Mouse (Mus musculus) intestine, embryonic 15.5 days (tissue): ENCODE results near the gene Pus7l. TPM values are rescaled to one million over a fixed set of nuclear protein-coding genes. Genes with fewer than 3 reads are reported as not detected.

Experiments
- ATAC-seq: fragments of 200-750 bp; cut with Nextera tagmentation; 2 replicates; pipeline ENCODE4 v1.8.0; 2017; ENCODE audit warnings: moderate TSS enrichment, moderate library complexity
- H3K27ac ChIP-seq: fragments of 300-500 bp; sonication (generic); 2 replicates; pipeline ENCODE4 v1.5.1; 2015; ENCODE audit warnings: mild to moderate bottlenecking, inconsistent platforms
- H3K27me3 ChIP-seq: fragments of 300-500 bp; sonication (generic); replicated peaks from 2 replicates; pipeline ENCODE4 v1.6.1; 2015; ENCODE audit warnings: inconsistent platforms
- H3K36me3 ChIP-seq: fragments of 300-500 bp; sonication (generic); 2 replicates; pipeline ENCODE4 v1.6.1; 2015; ENCODE audit warnings: inconsistent platforms
- H3K4me1 ChIP-seq: fragments of 300-500 bp; sonication (generic); replicated peaks from 2 replicates; pipeline ENCODE4 v1.6.1; 2015; ENCODE audit warnings: inconsistent platforms
- H3K4me2 ChIP-seq: fragments of 300-500 bp; sonication (generic); replicated peaks from 2 replicates; pipeline ENCODE4 v1.6.1; 2015; ENCODE audit warnings: mild to moderate bottlenecking, inconsistent platforms
- H3K4me3 ChIP-seq: fragments of 300-500 bp; sonication (generic); replicated peaks from 2 replicates; pipeline ENCODE4 v1.5.1; 2015; ENCODE audit warnings: inconsistent platforms
- H3K9ac ChIP-seq: fragments of 300-500 bp; sonication (generic); 2 replicates; pipeline ENCODE4 v1.6.1; 2015; ENCODE audit warnings: inconsistent platforms
- H3K9me3 ChIP-seq: fragments of 300-500 bp; sonication (generic); 2 replicates; pipeline ENCODE4 v1.6.1; 2016; ENCODE audit warnings: inconsistent platforms
- WGBS: fragments of 180-500 bp; shearing (Covaris S2); methylation state at CpG from one replicate; pipeline ENCODE4 v1.1.7; 2015; 5-methylcytosine and 5-hydroxymethylcytosine counted together
- polyA plus RNA-seq: library from polyadenylated mRNA; unstranded; fragments of >200 nt; fragmentation: Nextera tagmentation; extraction: Ambion mirVana; gene quantifications from 2 replicates; pipeline ENCODE4 v1.2.1, GENCODE M21; 2015

Gene Pus7l
- polyA plus RNA-seq, 1 experiment from 2014 or later, result 9.8 TPM

DNA sequence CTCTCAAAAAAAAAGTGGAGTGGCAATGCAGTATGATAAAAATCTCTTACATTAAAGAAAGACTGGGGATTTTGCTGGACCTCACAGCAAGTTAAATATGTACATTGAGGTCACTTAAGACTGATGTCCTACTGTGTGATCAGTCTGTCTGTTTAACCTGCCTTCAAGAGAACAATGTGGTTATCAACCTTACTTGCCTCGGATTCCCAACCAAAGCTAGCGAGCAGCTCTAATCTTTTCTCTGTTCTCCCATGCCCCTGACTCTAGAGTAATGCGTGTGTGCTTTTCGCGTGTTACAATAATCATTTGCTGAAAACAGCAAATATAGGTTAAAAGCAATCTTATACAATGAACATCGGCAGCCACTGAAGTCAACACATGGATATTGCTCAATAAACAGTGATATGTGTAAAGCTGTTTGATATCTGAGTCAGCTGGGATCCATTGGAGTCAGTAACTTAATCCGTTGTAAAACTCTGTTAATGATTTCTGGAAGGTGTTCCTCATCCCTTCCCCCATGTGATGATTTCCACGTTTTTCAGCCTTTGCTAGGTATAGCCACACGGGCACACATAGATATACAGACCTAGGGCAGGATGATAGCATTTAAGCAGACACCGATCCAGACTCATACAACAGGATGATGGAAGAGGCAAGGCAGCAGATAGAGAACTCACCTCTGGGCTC, 25.3 kb upstream of the Pus7l start:
- no peaks in the 10 kb centered on the region for H3K27me3 ChIP-seq
- H3K4me3 ChIP-seq, result no peak overlapping the region
- no peaks in the 10 kb centered on the region for H3K36me3 ChIP-seq
- 64% methylated on average over 10 of the region's 10 CpGs for WGBS
- ATAC-seq, result peak; percentile 92
- peaks cover 12% of the 10 kb centered on the region; the same call in 1 of the 2 replicates for H3K4me1 ChIP-seq
- H3K27ac ChIP-seq, result no peak overlapping the region
- H3K4me2 ChIP-seq, result no peak overlapping the region; the same call in 1 of the 2 replicates
- H3K9ac ChIP-seq, result no peak overlapping the region
- no peaks in the 10 kb centered on the region for H3K9me3 ChIP-seq

DNA sequence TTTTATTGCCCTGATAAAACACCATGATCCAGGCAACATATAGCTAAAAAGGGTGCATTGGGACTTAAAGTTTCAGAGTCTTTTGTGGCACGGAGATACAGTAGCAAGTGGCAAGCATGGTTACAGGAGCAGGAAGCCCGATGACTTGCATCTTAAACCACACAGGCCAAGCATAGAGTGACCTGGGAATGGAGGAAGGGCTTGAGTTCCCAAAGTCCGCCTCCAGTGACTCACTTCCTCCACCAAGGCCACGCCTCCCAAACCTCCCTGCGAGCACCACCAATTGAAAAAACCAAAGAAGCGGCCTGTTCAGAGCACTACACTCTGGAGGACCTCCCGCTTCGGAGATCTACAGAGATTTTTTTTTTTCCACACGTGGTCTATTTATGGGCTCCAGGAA, 22.5 kb upstream of the Pus7l start:
- Histone ChIP-seq H3K9me3 (no peaks in the 10 kb centered on the region), H3K36me3 (no peaks in the 10 kb centered on the region), H3K27me3 (no peaks in the 10 kb centered on the region), H3K4me1 (peaks cover 9% of the 10 kb centered on the region; the same call in 1 of the 2 replicates), H3K9ac (no peak overlapping the region), H3K4me2 (no peak overlapping the region), H3K4me3 (no peak overlapping the region), H3K27ac (no peak overlapping the region)
- ATAC-seq, result no peak
- WGBS, result 89% methylated on average over 9 of the region's 9 CpGs

DNA sequence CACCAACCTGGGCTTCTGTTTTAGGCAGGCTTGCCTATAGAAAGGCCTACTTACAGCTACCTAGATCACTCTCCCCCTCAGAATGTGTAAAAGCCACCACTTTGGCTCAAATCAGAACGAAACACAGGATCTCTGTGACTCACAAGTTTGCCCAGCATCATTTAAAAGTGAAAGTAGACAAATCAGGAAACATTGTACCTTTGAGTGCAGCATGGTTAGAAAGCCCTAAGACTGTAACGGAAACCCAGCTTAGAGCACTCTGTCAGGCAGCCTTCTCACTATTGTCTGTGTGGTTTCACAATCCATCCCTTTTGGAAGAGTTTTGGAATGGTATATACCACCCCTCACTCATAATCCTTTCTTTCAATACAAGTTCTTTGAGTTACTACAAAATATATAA, 21.6 kb upstream of the Pus7l start:
- Histone ChIP-seq H3K4me1 (no peaks in the 10 kb centered on the region), H3K4me2 (no peak overlapping the region), H3K27me3 (no peaks in the 10 kb centered on the region), H3K36me3 (no peaks in the 10 kb centered on the region), H3K27ac (no peak overlapping the region), H3K4me3 (no peak overlapping the region), H3K9me3 (no peaks in the 10 kb centered on the region), H3K9ac (no peak overlapping the region)
- ATAC-seq, result no peak
- WGBS, result 89% methylated on average over 2 of the region's 2 CpGs

DNA sequence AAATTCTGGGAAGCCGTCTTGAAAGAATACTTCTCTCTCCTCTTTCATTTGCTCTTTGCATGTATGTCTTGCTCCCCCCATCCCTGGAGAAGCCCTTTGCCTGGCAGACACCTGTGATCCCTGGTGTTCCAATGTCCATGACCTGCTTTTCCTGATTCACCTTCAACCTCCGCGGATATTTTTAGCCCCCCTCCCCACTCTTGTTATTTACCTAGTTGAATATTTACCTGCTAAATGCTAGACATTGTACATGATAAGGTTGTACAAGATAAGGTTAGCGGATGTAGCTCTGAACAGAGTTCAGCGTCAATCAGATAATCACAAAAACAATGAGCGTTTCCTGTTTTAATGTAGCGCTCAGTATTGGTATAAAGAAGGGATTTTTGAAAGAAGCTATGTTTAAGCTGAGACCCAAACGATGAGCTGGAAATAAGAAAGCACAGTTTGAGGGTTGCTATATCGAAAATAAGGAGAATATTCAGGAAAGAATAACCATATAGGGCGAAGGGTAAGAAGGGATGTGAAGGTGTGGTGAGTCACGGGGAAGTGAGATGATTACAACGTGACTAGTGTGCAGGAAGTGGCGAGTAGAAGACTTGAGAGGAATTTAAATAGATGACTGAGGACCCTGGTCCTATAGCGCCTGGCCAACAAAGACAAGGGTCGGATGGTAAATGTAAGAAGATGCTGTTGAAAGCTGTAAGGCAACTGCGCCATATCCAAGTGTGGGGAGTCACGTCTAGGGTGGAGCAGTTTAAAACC, 15.7 kb upstream of the Pus7l start:
- no peaks in the 10 kb centered on the region for H3K36me3 ChIP-seq
- H3K4me1 ChIP-seq, result no peaks in the 10 kb centered on the region
- H3K9ac ChIP-seq, result no peak overlapping the region
- H3K4me3 ChIP-seq, result no peak overlapping the region
- peak overlapping the region; percentile 36; the same call in 1 of the 2 replicates for H3K27ac ChIP-seq
- 0 out of 2 replicates have a peak overlapping the region, but pooled peaks have one; percentile 19 for H3K4me2 ChIP-seq
- no peaks in the 10 kb centered on the region for H3K27me3 ChIP-seq
- ATAC-seq, result peak; percentile 88
- H3K9me3 ChIP-seq, result no peaks in the 10 kb centered on the region
- 59% methylated on average over 17 of the region's 17 CpGs for WGBS

DNA sequence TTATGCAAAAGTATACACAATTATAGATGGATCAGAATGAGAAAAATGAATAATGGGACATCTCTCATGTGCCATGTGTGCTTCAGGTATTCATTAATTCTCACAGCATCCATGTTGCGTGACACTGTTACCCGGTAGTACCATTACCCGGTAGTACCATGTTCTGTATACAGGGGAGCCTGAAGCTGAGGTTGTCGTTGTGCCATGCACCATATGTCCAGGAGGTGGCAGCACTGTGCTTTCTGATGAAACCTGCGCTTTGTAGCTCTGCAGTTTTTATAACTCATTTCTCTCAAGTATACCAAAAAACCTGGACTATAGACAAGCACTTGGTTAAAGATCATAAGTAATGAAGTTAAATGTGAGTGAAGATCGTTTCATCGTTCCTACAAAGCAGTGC, 14.1 kb upstream of the Pus7l start:
- H3K27me3 ChIP-seq, result no peaks in the 10 kb centered on the region
- H3K27ac ChIP-seq, result no peak overlapping the region
- no peaks in the 10 kb centered on the region for H3K4me1 ChIP-seq
- peak; percentile 62 for ATAC-seq
- H3K9me3 ChIP-seq, result no peaks in the 10 kb centered on the region
- no peak overlapping the region for H3K4me3 ChIP-seq
- 0 out of 2 replicates have a peak, but pooled peaks cover 4% of the 10 kb centered on the region for H3K36me3 ChIP-seq
- H3K9ac ChIP-seq, result no peak overlapping the region
- H3K4me2 ChIP-seq, result no peak overlapping the region
- WGBS, result 20% methylated on average over 7 of the region's 7 CpGs

DNA sequence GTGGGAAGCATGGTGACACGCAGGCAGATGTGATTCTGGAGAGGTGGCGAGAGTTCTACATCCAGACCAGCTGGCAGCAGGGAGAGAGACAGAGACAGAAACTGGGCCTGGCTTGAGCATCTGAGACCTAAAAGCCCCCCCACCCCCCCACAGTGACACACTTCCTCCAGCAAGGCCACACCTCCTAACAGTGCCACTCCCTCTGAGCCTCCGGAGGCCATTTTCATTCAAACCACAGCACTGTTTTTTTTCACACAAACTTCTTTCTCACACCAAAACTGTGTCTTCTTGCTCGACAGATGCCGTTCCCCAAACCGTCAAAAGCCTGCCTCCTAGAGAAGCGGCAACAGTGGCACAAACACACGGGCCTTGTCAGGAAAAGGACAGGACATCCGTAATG, 10.2 kb upstream of the Pus7l start:
- Histone ChIP-seq H3K27me3 (no peaks in the 10 kb centered on the region), H3K36me3 (peaks cover 12% of the 10 kb centered on the region; the same call in 1 of the 2 replicates), H3K27ac (no peak overlapping the region), H3K9ac (no peak overlapping the region), H3K4me3 (no peak overlapping the region), H3K4me1 (no peaks in the 10 kb centered on the region), H3K9me3 (no peaks in the 10 kb centered on the region), H3K4me2 (no peak overlapping the region)
- no peak for ATAC-seq
- whole genome bisulfite sequencing, result 94% methylated on average over 9 of the region's 9 CpGs

DNA sequence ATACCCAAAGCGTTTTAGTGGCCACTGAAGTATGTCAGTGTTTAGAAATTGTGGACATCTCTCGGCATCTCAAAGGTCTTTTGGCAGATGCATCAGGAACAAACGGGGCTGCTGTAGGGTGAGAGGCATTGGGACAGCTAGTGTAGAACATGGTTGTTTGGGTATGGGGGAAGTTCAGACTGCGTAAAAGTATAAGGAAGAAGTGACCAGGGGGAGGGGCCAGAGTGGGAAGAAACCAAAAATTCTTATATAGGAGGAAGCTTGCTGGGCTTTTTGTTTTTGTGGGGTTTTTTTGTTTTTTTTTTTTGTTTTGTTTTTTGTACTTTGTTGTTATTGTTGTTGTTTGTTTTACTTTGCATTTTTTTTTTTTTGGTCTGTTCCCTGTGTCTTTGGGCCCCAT, 1.5 kb upstream of the Pus7l start:
- no peak for ATAC-seq
- 76% methylated on average over 4 of the region's 4 CpGs for WGBS
- H3K27me3 ChIP-seq, result no peaks in the 10 kb centered on the region
- peaks cover 3% of the 10 kb centered on the region; the same call in 1 of the 2 replicates for H3K36me3 ChIP-seq
- H3K27ac ChIP-seq, result no peak overlapping the region
- H3K4me2 ChIP-seq, result peak overlapping the region; percentile 88; the same call in 1 of the 2 replicates
- H3K4me3 ChIP-seq, result no peak overlapping the region
- no peaks in the 10 kb centered on the region for H3K4me1 ChIP-seq
- H3K9ac ChIP-seq, result no peak overlapping the region
- H3K9me3 ChIP-seq, result no peaks in the 10 kb centered on the region

DNA sequence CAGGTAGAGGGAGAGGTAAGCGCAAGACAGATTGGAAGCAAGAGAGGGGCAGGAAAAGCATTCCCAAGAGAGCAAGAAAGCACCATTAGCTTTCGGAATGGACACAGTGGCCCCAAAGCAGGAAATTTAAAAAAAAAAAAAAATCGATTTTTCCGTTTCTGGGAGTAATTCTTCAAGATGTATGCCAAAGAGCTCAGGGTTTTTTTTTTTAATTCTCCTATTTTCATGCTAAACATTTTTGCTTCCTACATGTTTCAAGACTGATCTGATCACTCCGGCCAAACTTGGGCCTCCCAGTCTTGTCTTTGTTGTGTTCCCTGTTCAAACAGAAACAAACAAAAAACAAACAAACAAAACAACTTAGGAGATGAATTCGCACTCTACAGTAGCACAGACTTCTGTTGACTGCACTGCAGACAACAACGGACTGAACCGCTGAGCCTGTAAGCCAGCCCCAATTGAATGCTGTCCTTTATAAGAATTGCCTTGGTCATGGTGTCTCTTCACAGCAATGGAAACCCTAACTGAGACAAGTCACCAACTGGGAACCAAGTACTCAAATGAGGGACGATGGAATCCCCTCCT, 797 bp upstream of the Pus7l start:
- Histone ChIP-seq H3K4me2 (peak overlapping the region; percentile 88), H3K9ac (peak overlapping the region; percentile 71), H3K4me1 (no peaks in the 10 kb centered on the region), H3K27me3 (no peaks in the 10 kb centered on the region), H3K36me3 (no peaks in the 10 kb centered on the region), H3K9me3 (no peaks in the 10 kb centered on the region), H3K4me3 (peak overlapping the region; percentile 85), H3K27ac (peak overlapping the region; percentile 94)
- no peak for ATAC-seq
- 38% methylated on average over 9 of the region's 9 CpGs for WGBS

DNA sequence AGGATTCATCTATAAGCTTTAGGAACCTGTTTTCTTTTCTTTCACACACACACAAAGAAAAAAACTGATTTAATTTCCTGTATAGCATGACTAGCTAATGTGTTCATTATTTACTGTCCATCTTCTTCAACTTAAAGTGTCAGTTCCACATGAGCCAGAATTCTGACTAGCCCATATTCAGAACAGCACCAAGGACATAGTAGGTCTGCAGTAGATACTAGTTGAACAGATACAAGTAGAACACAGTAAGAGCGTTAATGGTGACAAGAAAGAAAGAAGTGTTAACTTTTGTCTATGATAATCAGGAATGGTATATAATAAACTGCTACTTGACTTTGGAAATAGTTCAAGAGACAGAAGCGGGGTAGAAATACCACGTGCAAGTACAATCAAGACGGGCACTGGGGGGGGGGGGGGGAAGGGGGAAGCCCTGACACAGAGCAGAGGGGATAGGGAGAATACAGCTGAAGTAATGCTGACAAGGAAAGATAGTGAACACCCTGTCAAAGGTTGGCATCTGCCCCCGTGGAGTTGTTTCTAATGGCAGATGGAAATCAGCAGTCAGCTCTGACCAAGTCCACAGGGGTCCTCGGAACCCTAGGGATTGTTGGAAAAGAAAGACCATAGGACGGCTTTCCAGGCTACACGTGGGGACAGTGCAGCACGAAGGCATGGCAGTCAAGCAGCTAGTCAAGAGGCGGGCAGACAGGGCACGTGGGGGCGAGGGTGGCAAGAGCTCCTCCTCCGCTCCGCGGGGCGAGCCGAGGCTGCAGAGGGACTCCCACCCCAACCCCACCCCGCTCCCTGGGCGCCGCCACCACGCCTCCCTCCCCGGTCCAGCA, 559 bp downstream of the Pus7l start:
- Histone ChIP-seq H3K4me2 (peak overlapping the region; percentile 88), H3K4me3 (peak overlapping the region; percentile 85), H3K27ac (peak overlapping the region; percentile 44; the same call in 1 of the 2 replicates), H3K9me3 (no peaks in the 10 kb centered on the region), H3K36me3 (no peaks in the 10 kb centered on the region), H3K27me3 (no peaks in the 10 kb centered on the region), H3K4me1 (no peaks in the 10 kb centered on the region), H3K9ac (peak overlapping the region; percentile 71)
- peak; percentile 86 for ATAC-seq
- WGBS, result 7% methylated on average over 22 of the region's 22 CpGs

DNA sequence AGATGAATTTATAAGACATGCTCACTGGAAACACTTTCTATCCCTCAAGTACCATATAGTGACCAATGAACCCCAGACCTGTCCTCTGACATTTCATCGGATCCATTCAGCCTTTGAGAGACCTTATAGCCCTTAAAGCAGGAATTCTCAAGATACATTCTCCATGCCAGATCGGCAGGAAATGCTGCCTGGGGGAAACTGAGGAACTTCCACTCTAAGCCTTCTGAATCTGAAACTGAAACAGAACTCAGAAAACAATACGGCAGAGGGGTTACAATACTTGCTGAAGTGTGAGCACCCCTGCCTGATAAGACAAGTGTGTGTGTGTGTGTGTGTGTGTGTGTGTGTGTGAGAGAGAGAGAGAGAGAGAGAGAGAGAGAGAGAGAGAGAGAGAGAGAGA, 4.1 kb downstream of the Pus7l start:
- no peaks in the 10 kb centered on the region for H3K4me1 ChIP-seq
- WGBS, result 91% methylated on average over 3 of the region's 3 CpGs
- no peak overlapping the region for H3K4me3 ChIP-seq
- no peak overlapping the region for H3K27ac ChIP-seq
- no peaks in the 10 kb centered on the region for H3K27me3 ChIP-seq
- no peaks in the 10 kb centered on the region for H3K36me3 ChIP-seq
- H3K9ac ChIP-seq, result no peak overlapping the region
- H3K4me2 ChIP-seq, result no peak overlapping the region
- no peaks in the 10 kb centered on the region for H3K9me3 ChIP-seq
- ATAC-seq, result no peak

DNA sequence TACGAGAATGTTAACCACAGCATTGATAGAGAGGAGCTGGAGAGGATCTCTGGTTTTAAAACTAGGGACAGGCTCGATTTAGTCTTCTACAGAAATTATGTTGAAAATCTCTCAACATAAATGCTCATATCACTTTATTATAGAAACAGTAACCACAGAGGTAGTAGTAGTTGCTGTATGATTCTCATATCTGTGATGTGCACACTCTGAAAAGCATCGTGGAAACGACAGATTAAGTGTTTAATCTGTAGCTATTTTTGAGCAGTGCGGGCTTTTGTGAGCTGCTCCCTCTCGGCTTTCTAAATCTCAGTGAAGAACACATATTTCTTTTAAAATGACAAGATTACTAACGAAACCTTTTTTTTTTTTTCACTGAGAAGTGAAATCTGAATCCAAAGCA, 7.8 kb downstream of the Pus7l start:
- Histone ChIP-seq H3K4me3 (no peak overlapping the region), H3K4me1 (no peaks in the 10 kb centered on the region), H3K9ac (no peak overlapping the region), H3K36me3 (no peaks in the 10 kb centered on the region), H3K9me3 (no peaks in the 10 kb centered on the region), H3K27me3 (no peaks in the 10 kb centered on the region), H3K4me2 (no peak overlapping the region), H3K27ac (no peak overlapping the region)
- WGBS, result 92% methylated on average over 7 of the region's 7 CpGs
- ATAC-seq, result no peak

DNA sequence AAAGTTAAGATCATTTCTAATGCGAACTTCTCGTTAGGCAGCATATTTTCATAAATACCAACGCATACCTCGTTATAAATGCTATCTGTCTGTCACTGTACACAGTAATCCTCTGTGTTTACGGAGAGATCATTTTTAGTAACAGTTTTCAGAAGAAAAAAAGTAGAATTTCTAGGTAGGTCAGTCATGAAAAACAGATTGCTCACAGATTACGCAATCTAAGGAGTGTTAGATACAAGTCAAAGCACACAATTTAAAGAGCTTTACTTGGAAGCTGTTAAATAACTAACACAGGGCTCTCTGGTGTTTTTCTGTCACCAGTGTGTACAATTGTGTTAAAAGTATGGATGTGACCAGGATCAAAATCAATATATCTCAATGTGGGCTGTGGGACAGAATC, 10.4 kb downstream of the Pus7l start:
- 81% methylated on average over 6 of the region's 6 CpGs for WGBS

More for the DNA sequence above, 10.4 kb downstream of the Pus7l start:
- Histone ChIP-seq H3K4me3 (no peak overlapping the region), H3K27me3 (no peaks in the 10 kb centered on the region), H3K9ac (no peak overlapping the region), H3K27ac (no peak overlapping the region), H3K4me1 (no peaks in the 10 kb centered on the region), H3K36me3 (no peaks in the 10 kb centered on the region), H3K4me2 (no peak overlapping the region), H3K9me3 (no peaks in the 10 kb centered on the region)
- no peak for ATAC-seq
